Mouse (Mus musculus) liver, embryonic 14.5 days (tissue): ENCODE measurements around the gene Gc. TPM values are rescaled to one million over a fixed set of nuclear protein-coding genes. Genes with fewer than 3 reads are reported as not detected.

Experiments
- ATAC-seq: fragments of 200-750 bp; cut with Nextera tagmentation; 2 replicates; pipeline ENCODE4 v1.8.0; 2017; ENCODE audit warnings: moderate number of reproducible peaks, mild to moderate bottlenecking, moderate library complexity; ENCODE audit not compliant: insufficient read depth
- DNase-seq, 3 experiments: peaks; one replicate each; pipeline ENCODE4 v3.0.0-alpha.2; 2012 to 2013; ENCODE audit warnings: low read depth in 3 of 3, low spot score in 3 of 3
- H3K27ac ChIP-seq: fragments of 300-500 bp; sonication (generic); 2 replicates; pipeline ENCODE4 v1.5.1; 2014; ENCODE audit warnings: moderate library complexity, mild to moderate bottlenecking, control low read depth, inconsistent platforms
- H3K27me3 ChIP-seq: fragments of 300-500 bp; sonication (generic); 2 replicates; pipeline ENCODE4 v1.6.1; 2014; ENCODE audit warnings: mild to moderate bottlenecking, low read length, moderate library complexity; ENCODE audit not compliant: control insufficient read depth, insufficient read depth
- H3K36me3 ChIP-seq: fragments of 300-500 bp; sonication (generic); replicated peaks from 2 replicates; pipeline ENCODE4 v1.6.1; 2014; ENCODE audit warnings: low read depth; ENCODE audit not compliant: control insufficient read depth, insufficient read depth
- H3K4me1 ChIP-seq, 2 experiments: fragments of 200-500 bp in 1 of 2; fragments of 300-500 bp in 1 of 2; sonication (generic) in 1 of 2; replicated peaks; 2 replicates each; pipeline ENCODE4 v1.6.1; 2012 to 2014; ENCODE audit warnings: antibody characterized with exemption in 1 of 2, inconsistent platforms in 1 of 2, low read length in 1 of 2; ENCODE audit not compliant: control insufficient read depth in 2 of 2, insufficient read depth in 2 of 2
- H3K4me2 ChIP-seq: fragments of 300-500 bp; sonication (generic); 2 replicates; pipeline ENCODE4 v1.6.1; 2014; ENCODE audit warnings: low read depth, mild to moderate bottlenecking, control low read depth, moderate library complexity
- H3K4me3 ChIP-seq, 2 experiments: fragments of 200-500 bp in 1 of 2; fragments of 300-500 bp in 1 of 2; sonication (generic) in 1 of 2; 2 replicates each; pipeline ENCODE4 v1.5.1; 2012 to 2014; ENCODE audit warnings: low read depth in 2 of 2, low read length in 2 of 2, mild to moderate bottlenecking in 2 of 2, control low read depth in 1 of 2, inconsistent platforms in 1 of 2, moderate library complexity in 1 of 2; ENCODE audit not compliant: insufficient read depth in 1 of 2
- H3K9ac ChIP-seq: fragments of 300-500 bp; sonication (generic); replicated peaks from 2 replicates; pipeline ENCODE4 v1.6.1; 2014; ENCODE audit warnings: mild to moderate bottlenecking, control low read depth, moderate library complexity
- H3K9me3 ChIP-seq: fragments of 300-500 bp; sonication (generic); 2 replicates; pipeline ENCODE4 v1.6.1; 2016; ENCODE audit warnings: low read length, mixed read lengths; ENCODE audit not compliant: control insufficient read depth
- CTCF ChIP-seq: IDR thresholded peaks from 2 replicates; pipeline ENCODE4 v1.5.1; 2016; ENCODE audit warnings: antibody characterized with exemption, low read depth, control low read depth
- EP300 ChIP-seq: IDR thresholded peaks from 2 replicates; pipeline ENCODE4 v1.6.1; 2016; ENCODE audit warnings: antibody characterized with exemption, low read depth
- WGBS: fragments of 180-500 bp; shearing (Covaris S2); extraction: QIAGEN DNeasy Blood & Tissue Kit; methylation state at CpG from one replicate; pipeline ENCODE4 v1.1.7; 2014; ENCODE audit not compliant: insufficient replicate concordance; 5-methylcytosine and 5-hydroxymethylcytosine counted together
- polyA plus RNA-seq, 2 experiments: library from polyadenylated mRNA; depleted of rRNA in 1 of 2; stranded (reverse) in 1 of 2; unstranded in 1 of 2; fragments of >200 nt; fragmentation: Nextera tagmentation in 1 of 2; extraction: Ambion mirVana in 1 of 2; gene quantifications; 2 replicates each; pipeline versions ENCODE4 v1.2.1 to v1.2.3; 2012 to 2014

The Gc gene
- polyA plus RNA-seq, 2 experiments = 236 to 245 TPM

DNA sequence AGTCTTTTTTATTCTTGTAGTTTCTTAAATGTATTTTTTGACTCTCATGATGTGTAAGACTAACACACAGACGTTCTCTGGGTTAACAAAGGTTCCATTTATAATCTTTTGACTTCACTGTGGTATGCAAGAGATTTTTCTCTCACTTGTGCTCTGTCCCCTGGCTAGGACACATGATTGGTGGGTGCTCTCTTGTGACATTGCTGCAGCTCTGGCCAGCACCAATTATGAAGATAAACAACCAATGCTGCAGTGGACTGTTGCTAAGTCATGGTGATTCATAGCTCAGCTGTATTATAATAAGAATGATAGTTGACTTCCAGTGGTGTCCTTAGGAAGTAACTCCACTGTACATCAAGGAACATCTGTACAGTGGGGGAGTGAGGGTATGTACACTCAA, 87.6 kb downstream of the Gc start:
- WGBS = 17% methylated on average over 1 of the region's 1 CpGs
- no peak for DNase-seq
- Histone ChIP-seq H3K9ac (no peak overlapping the region), H3K36me3 (no peaks in the 10 kb centered on the region), H3K4me1 (no peaks in the 10 kb centered on the region), H3K4me2 (no peak overlapping the region), H3K4me3 (no peak overlapping the region), H3K27ac (no peak overlapping the region), H3K9me3 (no peaks in the 10 kb centered on the region), H3K27me3 (no peaks in the 10 kb centered on the region)
- TF ChIP-seq CTCF = no peak
- no peak for TF ChIP-seq EP300
- no peak for ATAC-seq

DNA sequence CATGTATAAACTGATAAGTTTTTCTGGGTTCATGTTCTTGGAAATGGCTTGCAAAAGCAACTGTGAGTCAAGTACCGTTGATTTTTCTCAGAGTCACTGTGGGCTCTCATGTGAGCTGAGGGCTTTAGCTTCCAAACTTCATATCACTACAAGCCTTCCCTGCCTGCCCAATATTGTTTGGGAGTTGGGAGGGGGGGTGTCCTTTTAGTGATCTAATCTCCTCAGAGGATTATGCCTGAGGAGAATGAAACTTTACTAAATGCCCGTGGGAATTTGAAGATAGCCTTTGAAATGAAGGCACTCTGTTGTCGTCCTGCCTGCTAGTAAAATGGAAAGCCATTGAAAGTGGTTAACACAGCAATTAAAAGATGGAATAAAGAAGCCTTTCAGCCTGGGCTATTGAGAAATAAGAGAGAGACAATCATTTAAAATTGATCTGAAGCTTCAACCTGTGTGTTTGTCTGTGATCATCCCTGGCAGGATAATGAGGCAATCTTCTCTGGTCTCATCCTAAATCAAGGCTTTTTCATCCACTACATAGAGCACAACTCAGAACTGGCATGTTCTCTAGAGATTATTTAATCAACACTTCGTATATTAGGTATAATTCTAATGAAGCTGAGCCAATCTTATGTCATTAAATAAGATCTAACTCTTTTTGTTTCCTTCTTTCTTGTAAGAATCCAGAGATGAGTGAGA, 89.5 kb downstream of the Gc start:
- DNase-seq (no peak), ATAC-seq (no peak)
- no peak overlapping the region for H3K4me2 ChIP-seq

More for the DNA sequence above, 89.5 kb downstream of the Gc start:
- Histone ChIP-seq H3K27me3 (no peaks in the 10 kb centered on the region), H3K27ac (no peak overlapping the region), H3K4me3 (no peak overlapping the region), H3K4me1 (no peaks in the 10 kb centered on the region), H3K9ac (no peak overlapping the region), H3K9me3 (no peaks in the 10 kb centered on the region), H3K36me3 (no peaks in the 10 kb centered on the region)
- 42% methylated on average over 4 of the region's 4 CpGs for WGBS
- TF ChIP-seq CTCF = no peak

Other genes with a start within 250 kb of the Gc start
- gene Npffr2, start 69.5 kb upstream of the Gc start, polyA plus RNA-seq (2012; rRNA removed) = not detected in 2 replicates
- not detected in 2 replicates for gene Npffr2, start 69.5 kb upstream of the Gc start, polyA plus RNA-seq (2014; fragmentation: Nextera tagmentation; extraction: Ambion mirVana)